Mouse (Mus musculus) midbrain, postnatal 0 days (tissue): ENCODE measurements around the gene Naglu. TPM values are rescaled to one million over a fixed set of nuclear protein-coding genes. Genes with fewer than 3 reads are reported as not detected.
A peak's percentile ranks its signal among the peaks of the same experiment; 100 is the strongest.

Experiments
- ATAC-seq: fragments of 200-750 bp; cut with Nextera tagmentation; 2 replicates; pipeline ENCODE4 v1.8.0; 2017; ENCODE audit warnings: moderate number of reproducible peaks, mild to moderate bottlenecking, moderate TSS enrichment, moderate library complexity; ENCODE audit not compliant: low FRiP score
- DNase-seq: peaks from one replicate; pipeline ENCODE4 v3.0.0-alpha.2; 2015; ENCODE audit warnings: low spot score
- H3K27ac ChIP-seq: fragments of 300-500 bp; sonication (generic); 2 replicates; pipeline ENCODE4 v1.5.1; 2014; ENCODE audit warnings: low read depth, mild to moderate bottlenecking, low read length, mixed read lengths
- H3K27me3 ChIP-seq: fragments of 300-500 bp; sonication (generic); 2 replicates; pipeline ENCODE4 v1.6.1; 2014; ENCODE audit warnings: low read length, control low read depth, mixed read lengths; ENCODE audit not compliant: insufficient read depth
- H3K36me3 ChIP-seq: fragments of 300-500 bp; sonication (generic); 2 replicates; pipeline ENCODE4 v1.6.1; 2014; ENCODE audit warnings: low read length, control low read depth, mixed read lengths; ENCODE audit not compliant: insufficient read depth
- H3K4me1 ChIP-seq: fragments of 300-500 bp; sonication (generic); 2 replicates; pipeline ENCODE4 v1.6.1; 2014; ENCODE audit warnings: mild to moderate bottlenecking, control low read depth, antibody characterized with exemption, low read length, mixed read lengths; ENCODE audit not compliant: insufficient read depth
- H3K4me2 ChIP-seq: fragments of 300-500 bp; sonication (generic); 2 replicates; pipeline ENCODE4 v1.6.1; 2014; ENCODE audit warnings: low read depth, mild to moderate bottlenecking, low read length, mixed read lengths; ENCODE audit not compliant: poor library complexity, severe bottlenecking
- H3K4me3 ChIP-seq: fragments of 300-500 bp; sonication (generic); 2 replicates; pipeline ENCODE4 v1.5.1; 2014; ENCODE audit warnings: low read depth, mild to moderate bottlenecking, low read length, moderate library complexity
- H3K9ac ChIP-seq: fragments of 300-500 bp; sonication (generic); replicated peaks from 2 replicates; pipeline ENCODE4 v1.6.1; 2014; ENCODE audit warnings: mild to moderate bottlenecking, low read length, moderate library complexity, mixed read lengths; ENCODE audit not compliant: poor library complexity, severe bottlenecking
- H3K9me3 ChIP-seq: fragments of 300-500 bp; sonication (generic); 2 replicates; pipeline ENCODE4 v1.6.1; 2016; ENCODE audit warnings: low read length, control low read depth
- CTCF ChIP-seq: IDR thresholded peaks from 2 replicates; pipeline ENCODE4 v1.5.1; 2016; ENCODE audit warnings: antibody characterized with exemption, mild to moderate bottlenecking
- WGBS: fragments of 180-500 bp; shearing (Covaris S2); extraction: QIAGEN DNeasy Blood & Tissue Kit; methylation state at CpG from one replicate; pipeline ENCODE4 v1.1.7; 2014; 5-methylcytosine and 5-hydroxymethylcytosine counted together
- polyA plus RNA-seq: library from polyadenylated mRNA; unstranded; fragments of >200 nt; fragmentation: Nextera tagmentation; extraction: Ambion mirVana; gene quantifications from 2 replicates; pipeline ENCODE4 v1.2.1, GENCODE M21; 2015
- total RNA-seq: library from RNA; depleted of rRNA; stranded (reverse); fragments of >200 nt; gene quantifications from 2 replicates; pipeline ENCODE4 v1.2.3, GENCODE M21; 2014

The Naglu gene
- total and polyA plus RNA-seq, 2 experiments from 2014 or later: 16.6 to 22.2 TPM

DNA sequence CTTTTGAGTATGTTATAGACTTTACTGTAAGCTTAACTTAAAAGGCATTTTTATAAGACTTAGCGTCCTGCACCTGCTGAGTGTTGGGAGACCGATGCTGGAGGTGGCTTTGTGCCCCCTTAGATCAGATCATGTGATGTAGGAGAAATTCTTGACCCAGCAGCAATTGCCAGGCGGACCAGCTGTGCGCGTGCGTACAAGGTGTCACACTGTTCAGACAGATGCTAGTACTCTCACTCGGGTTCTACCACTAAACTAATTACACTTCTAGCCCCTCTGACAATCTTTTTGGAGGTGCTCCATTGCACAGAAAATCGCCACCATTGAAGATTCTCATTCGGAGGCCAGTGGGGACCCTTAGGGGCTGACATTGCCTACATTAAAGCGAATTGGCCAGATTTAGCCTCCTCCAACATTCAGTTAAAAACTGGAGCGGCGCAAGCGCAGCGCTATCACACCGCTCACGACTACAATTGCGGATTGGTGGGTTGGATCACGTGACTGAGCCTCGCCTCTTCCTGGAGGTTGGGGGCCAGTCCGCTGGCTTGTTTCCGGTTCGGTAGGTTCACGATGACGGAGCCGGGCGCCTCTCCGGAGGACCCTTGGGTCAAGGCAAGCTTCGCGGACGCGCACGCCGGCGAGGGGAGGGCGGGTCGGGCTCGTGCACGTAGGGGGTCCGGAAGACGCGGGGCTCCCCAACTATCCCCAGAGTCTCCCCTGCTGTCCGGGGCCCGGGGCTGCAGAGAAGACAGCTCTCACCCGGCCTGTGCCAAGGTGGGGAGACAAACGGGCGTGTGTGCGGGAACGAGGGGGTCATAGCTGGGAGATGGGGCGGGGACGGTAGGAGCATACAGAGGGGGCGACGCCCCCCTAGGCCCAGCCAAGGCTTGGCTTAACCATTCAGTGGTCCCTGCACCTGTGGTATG, 17.2 kb downstream of the Naglu start, which contains the start of gene Mlx:
TSS of gene Mlx (plus strand) at position 522 of the 926 bp plus-strand sequence.
- 1% methylated on average over 50 of the region's 52 CpGs for WGBS
- peak; percentile 90 for ATAC-seq
- H3K36me3 ChIP-seq: peaks cover 40% of the 10 kb centered on the region

DNA sequence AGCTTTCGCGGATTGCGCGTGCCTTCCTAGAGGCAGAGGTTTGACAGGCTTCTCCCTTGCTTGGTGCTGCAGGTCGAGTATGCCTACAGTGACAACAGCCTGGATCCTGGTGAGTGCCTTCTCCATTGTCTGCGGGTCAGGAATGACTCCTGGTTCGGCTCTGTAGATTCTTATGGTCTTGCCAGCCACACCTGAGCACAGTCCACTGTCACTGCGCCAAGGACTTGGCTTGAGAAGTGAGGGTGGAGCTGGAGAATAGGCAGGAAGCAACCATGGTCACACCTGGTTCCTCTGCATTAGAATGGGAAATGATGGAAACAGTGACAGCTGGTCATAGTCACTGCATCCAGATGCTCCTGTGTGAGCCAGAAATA, 17.9 kb downstream of the Naglu start:
- DNase-seq: peak; percentile 38
- 10% methylated on average over 8 of the region's 8 CpGs for WGBS
- H3K4me2 ChIP-seq: peak overlapping the region; percentile 88
- H3K9me3 ChIP-seq: no peaks in the 10 kb centered on the region
- H3K4me3 ChIP-seq: peak overlapping the region; percentile 81
- H3K4me1 ChIP-seq: peaks cover 20% of the 10 kb centered on the region
- peak overlapping the region; percentile 81 for H3K27ac ChIP-seq
- peaks cover 46% of the 10 kb centered on the region for H3K36me3 ChIP-seq
- H3K9ac ChIP-seq: peak overlapping the region; percentile 91
- no peak for TF ChIP-seq CTCF
- no peak for ATAC-seq
- no peaks in the 10 kb centered on the region for H3K27me3 ChIP-seq

More for the DNA sequence above, 17.2 kb downstream of the Naglu start, which contains the start of gene Mlx:
- peaks cover 20% of the 10 kb centered on the region for H3K4me1 ChIP-seq
- H3K27me3 ChIP-seq: no peaks in the 10 kb centered on the region
- H3K27ac ChIP-seq: peak within 1 kb of the TSS; percentile 81
- peak within 1 kb of the TSS; percentile 81 for H3K4me3 ChIP-seq
- no peak for TF ChIP-seq CTCF
- H3K9me3 ChIP-seq: no peaks in the 10 kb centered on the region
- peak within 1 kb of the TSS; percentile 88 for H3K4me2 ChIP-seq
- peak; percentile 97 for DNase-seq
- H3K9ac ChIP-seq: peak within 1 kb of the TSS; percentile 91

DNA sequence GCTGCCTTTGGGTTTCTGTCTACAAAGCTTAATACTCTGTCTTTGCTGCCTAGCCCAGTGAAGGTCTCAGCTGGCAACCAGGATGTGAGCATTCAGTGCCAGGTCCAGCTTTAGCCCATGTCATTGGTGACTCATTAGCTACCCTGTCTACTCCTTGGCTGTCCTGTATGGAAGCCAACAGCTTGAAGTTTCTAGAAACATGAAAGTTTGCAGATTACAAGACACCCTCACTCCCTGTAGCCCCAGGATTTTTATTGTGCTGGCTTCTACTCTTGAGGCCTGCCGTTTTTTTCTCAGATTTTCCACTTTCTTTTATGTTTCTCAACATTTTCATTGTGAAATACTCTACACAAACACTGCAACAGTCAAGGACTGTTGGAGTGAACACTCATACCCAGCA, 20.1 kb downstream of the Naglu start:
- WGBS: 89% methylated on average over 1 of the region's 1 CpGs
- Histone ChIP-seq H3K4me3 (no peak overlapping the region), H3K9me3 (no peaks in the 10 kb centered on the region), H3K4me2 (no peak overlapping the region), H3K36me3 (peaks cover 51% of the 10 kb centered on the region), H3K27ac (no peak overlapping the region), H3K4me1 (peaks cover 12% of the 10 kb centered on the region), H3K9ac (no peak overlapping the region), H3K27me3 (no peaks in the 10 kb centered on the region)
- no peak for ATAC-seq
- DNase-seq: no peak
- TF ChIP-seq CTCF: no peak

DNA sequence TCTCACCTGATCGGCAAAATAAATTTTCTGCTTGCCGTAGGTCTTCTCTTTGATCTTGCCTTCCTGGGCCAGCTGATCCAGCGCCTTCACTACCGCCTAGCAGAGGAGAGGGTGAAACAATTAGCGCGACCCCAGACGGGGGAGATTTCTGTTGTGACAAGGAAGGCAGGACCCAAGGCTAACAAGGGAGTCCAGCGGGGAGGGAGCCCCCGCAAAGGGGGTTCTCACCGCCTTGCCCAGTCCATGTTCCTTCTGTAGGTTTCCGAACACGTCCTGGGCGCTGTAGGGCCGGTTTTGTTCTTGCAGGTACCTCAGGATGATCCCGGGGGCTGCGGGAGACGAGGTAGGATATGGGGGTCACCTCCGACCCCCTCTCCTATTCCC, 25.1 kb downstream of the Naglu start:
- Histone ChIP-seq H3K4me2 (peak overlapping the region; percentile 94), H3K36me3 (peaks cover 62% of the 10 kb centered on the region), H3K27ac (peak overlapping the region; percentile 77), H3K9ac (peak overlapping the region; percentile 54), H3K27me3 (no peaks in the 10 kb centered on the region), H3K4me1 (no peaks in the 10 kb centered on the region), H3K9me3 (no peaks in the 10 kb centered on the region), H3K4me3 (peak overlapping the region; percentile 58)
- DNase-seq: no peak
- WGBS: under 1% methylated on average over 18 of the region's 18 CpGs
- TF ChIP-seq CTCF: no peak
- peak; percentile 31 for ATAC-seq

DNA sequence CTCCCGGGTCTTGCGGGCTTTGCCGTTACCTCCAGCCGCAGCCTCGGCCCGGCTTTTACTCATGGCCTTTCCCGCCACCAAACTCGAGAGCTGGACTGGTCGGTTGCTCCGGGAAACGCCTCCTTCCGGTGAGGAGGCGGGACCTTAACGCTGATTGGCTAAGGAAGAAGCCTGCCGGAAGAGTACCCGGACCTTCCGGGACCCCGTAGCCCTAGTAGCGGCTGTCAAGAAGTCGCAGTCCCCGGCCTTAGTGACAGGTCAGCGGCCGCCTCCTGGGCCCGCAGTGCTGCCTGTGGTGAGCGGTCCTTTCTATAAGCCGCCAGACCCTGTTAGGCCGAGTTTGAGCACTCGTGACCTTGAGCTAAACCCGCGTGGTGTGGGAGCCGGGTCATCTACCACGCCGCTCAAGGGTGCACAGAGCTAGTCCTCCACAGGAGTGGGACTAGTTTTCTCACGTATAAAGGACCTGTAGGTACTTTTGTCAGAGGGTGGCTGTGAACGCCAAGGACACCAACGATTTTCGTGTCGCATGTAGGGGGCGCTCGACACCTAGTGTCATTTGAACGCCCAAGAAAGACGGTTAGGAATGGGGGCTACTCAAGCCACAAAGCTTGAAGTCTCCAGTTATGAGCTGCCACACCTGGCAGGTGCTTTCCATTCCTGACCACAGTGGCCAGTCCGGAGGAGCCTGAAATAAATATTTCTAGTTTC, 25.7 kb downstream of the Naglu start, which contains the start of gene Psmc3ip:
TSS of gene Psmc3ip (minus strand) at position 123 of the 711 bp plus-strand sequence.
- H3K27ac ChIP-seq: peak within 1 kb of the TSS; percentile 77
- ATAC-seq (peak; percentile 95), DNase-seq (peak; percentile 97)
- peaks cover 61% of the 10 kb centered on the region for H3K36me3 ChIP-seq
- peak within 1 kb of the TSS; percentile 54 for H3K9ac ChIP-seq
- H3K4me2 ChIP-seq: peak within 1 kb of the TSS; percentile 94
- no peaks in the 10 kb centered on the region for H3K4me1 ChIP-seq
- no peaks in the 10 kb centered on the region for H3K9me3 ChIP-seq
- peak; percentile 83 for TF ChIP-seq CTCF
- H3K27me3 ChIP-seq: no peaks in the 10 kb centered on the region
- peak within 1 kb of the TSS; percentile 58 for H3K4me3 ChIP-seq
- WGBS: under 1% methylated on average over 42 of the region's 43 CpGs
